Mouse (Mus musculus): ENCODE results near the gene Aqp6. TPM values are rescaled to one million over a fixed set of nuclear protein-coding genes. Genes with fewer than 3 reads are reported as not detected.

Aqp6 gene
- total RNA-seq, 1 experiment = 0.36 TPM

DNA sequence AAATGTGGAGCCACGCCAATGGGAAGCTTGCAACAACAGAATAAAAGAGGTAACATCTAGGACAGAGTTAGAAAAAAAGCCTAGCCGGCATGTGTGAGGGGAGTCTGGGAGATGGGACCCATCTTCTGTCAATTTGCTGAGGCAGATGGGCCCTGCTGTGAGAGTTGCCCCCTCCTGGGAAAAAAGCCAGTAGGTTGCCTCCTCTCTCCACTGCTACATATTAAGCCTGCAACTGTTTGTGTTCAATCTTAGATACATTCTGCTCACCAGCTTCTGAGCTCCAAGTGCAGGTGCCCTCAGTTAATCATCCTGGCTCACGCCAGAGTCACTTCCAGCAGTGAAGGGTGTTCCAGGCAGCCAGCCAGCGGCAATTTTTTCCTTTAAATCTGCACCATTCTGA, 18.6 kb downstream of the Aqp6 start:
- H3K4me3 ChIP-seq (ENCODE audit: insufficient read depth in 1 of 2, low read depth in 1 of 2, low read length in 2 of 2, poor library complexity in 1 of 2, severe bottlenecking in 1 of 2) = no peak overlapping the region
- H3K9ac ChIP-seq (ENCODE audit: insufficient read depth, low read depth, low read length, poor library complexity, severe bottlenecking) = no peak overlapping the region
- H3K27ac ChIP-seq (ENCODE audit: insufficient read depth, low read depth, low read length, poor library complexity, severe bottlenecking) = no peak overlapping the region
- no peak for TF ChIP-seq CHD2 (IDR thresholded peaks at IDR 0.05; ENCODE audit: low read depth, low read length)
- TF ChIP-seq HCFC1 (IDR thresholded peaks at IDR 0.05; ENCODE audit: borderline replicate concordance, insufficient read depth, low read length) = no peak
- no peak for TF ChIP-seq MAFK (IDR thresholded peaks at IDR 0.05; ENCODE audit: insufficient read depth, low read depth, low read length)
- no peak for TF ChIP-seq ZNF384 (IDR thresholded peaks at IDR 0.05; ENCODE audit: low read depth, low read length)
- no peak for TF ChIP-seq ZC3H11A (IDR thresholded peaks at IDR 0.05; ENCODE audit: borderline replicate concordance, low read depth, low read length)
- H3K9me3 ChIP-seq (ENCODE audit: control insufficient read depth, insufficient read depth, low read depth, low read length) = no peaks in the 10 kb centered on the region
- in situ Hi-C loops (cut with MboI; ENCODE audit: low sequenced_read_pairs in 2 of 2, unreplicated experiment in 2 of 2) = no loop called here
- no peak for DNase-seq (ENCODE audit: low read depth, low spot score)
- peaks cover 26% of the 10 kb centered on the region for H3K36me3 ChIP-seq (ENCODE audit: control insufficient read depth, insufficient read depth, low read length, poor library complexity, severe bottlenecking)
- 0 out of 4 replicates have a peak, but pooled peaks cover 0 to 2% of the 10 kb centered on the region in 2 experiments for H3K4me1 ChIP-seq (ENCODE audit: control insufficient read depth in 2 of 2, insufficient read depth in 2 of 2, low read length in 2 of 2, poor library complexity in 1 of 2)

DNA sequence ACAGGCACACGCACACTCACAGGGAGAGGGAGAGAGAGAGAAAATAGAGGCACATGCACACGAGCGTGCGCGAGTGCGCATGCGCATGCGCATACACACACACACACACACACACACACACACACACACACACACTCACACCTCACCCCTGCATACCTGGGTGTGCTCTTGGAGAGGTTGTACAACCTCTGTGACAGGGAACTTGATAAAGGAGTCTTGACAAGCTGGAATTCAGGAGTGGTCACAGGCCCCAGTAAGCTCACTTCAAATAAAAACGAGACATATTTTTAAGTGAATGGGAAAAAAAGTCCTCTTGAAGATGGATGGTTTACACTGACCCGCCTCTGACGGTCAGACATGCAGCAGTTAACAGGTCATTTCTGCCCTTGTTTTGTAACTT, 20.9 kb downstream of the Aqp6 start:
- no peak for DNase-seq (ENCODE audit: low read depth, low spot score)
- H3K4me1 ChIP-seq (ENCODE audit: control insufficient read depth in 2 of 2, insufficient read depth in 2 of 2, low read length in 2 of 2, poor library complexity in 1 of 2) = 0 out of 4 replicates have a peak, but pooled peaks cover 0 to 2% of the 10 kb centered on the region in 2 experiments
- no peak overlapping the region for H3K9ac ChIP-seq (ENCODE audit: insufficient read depth, low read depth, low read length, poor library complexity, severe bottlenecking)
- TF ChIP-seq CHD2 (IDR thresholded peaks at IDR 0.05; ENCODE audit: low read depth, low read length) (no peak), HCFC1 (IDR thresholded peaks at IDR 0.05; ENCODE audit: borderline replicate concordance, insufficient read depth, low read length) (no peak), ZNF384 (IDR thresholded peaks at IDR 0.05; ENCODE audit: low read depth, low read length) (no peak), ZC3H11A (IDR thresholded peaks at IDR 0.05; ENCODE audit: borderline replicate concordance, low read depth, low read length) (no peak), MAFK (IDR thresholded peaks at IDR 0.05; ENCODE audit: insufficient read depth, low read depth, low read length) (no peak)
- no peak overlapping the region for H3K27ac ChIP-seq (ENCODE audit: insufficient read depth, low read depth, low read length, poor library complexity, severe bottlenecking)
- no peaks in the 10 kb centered on the region for H3K9me3 ChIP-seq (ENCODE audit: control insufficient read depth, insufficient read depth, low read depth, low read length)
- peaks cover 44% of the 10 kb centered on the region for H3K36me3 ChIP-seq (ENCODE audit: control insufficient read depth, insufficient read depth, low read length, poor library complexity, severe bottlenecking)
- in situ Hi-C loops (cut with MboI; ENCODE audit: low sequenced_read_pairs in 2 of 2, unreplicated experiment in 2 of 2) = no loop called here
- no peak overlapping the region for H3K4me3 ChIP-seq (ENCODE audit: insufficient read depth in 1 of 2, low read depth in 1 of 2, low read length in 2 of 2, poor library complexity in 1 of 2, severe bottlenecking in 1 of 2)

DNA sequence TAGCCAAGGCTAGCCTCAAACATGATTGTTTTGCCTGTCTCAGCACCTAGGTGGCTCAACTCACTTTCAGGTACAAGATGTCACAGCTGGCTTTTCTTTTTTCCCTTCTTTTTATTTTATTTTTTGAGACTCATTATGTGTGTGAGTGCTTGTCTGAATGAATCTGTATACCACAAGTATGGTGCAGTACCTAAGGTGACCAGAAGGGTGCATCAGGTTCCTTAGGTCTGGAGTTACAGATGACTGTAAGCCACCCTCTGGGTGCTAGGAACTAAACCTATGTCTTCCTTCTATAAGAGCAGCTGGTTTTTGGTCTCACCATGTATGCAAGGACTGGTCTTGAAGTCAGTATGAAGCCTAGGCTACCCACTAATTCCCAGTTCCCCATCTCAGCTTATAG, 30.4 kb downstream of the Aqp6 start:
- no peak for TF ChIP-seq ZC3H11A (IDR thresholded peaks at IDR 0.05; ENCODE audit: borderline replicate concordance, low read depth, low read length)
- no peak for TF ChIP-seq CHD2 (IDR thresholded peaks at IDR 0.05; ENCODE audit: low read depth, low read length)
- no peak for TF ChIP-seq ZNF384 (IDR thresholded peaks at IDR 0.05; ENCODE audit: low read depth, low read length)
- no peak for TF ChIP-seq MAFK (IDR thresholded peaks at IDR 0.05; ENCODE audit: insufficient read depth, low read depth, low read length)
- no peak for TF ChIP-seq HCFC1 (IDR thresholded peaks at IDR 0.05; ENCODE audit: borderline replicate concordance, insufficient read depth, low read length)
- peaks cover 49% of the 10 kb centered on the region for H3K36me3 ChIP-seq (ENCODE audit: control insufficient read depth, insufficient read depth, low read length, poor library complexity, severe bottlenecking)
- no peak overlapping the region for H3K4me3 ChIP-seq (ENCODE audit: insufficient read depth in 1 of 2, low read depth in 1 of 2, low read length in 2 of 2, poor library complexity in 1 of 2, severe bottlenecking in 1 of 2)
- H3K9ac ChIP-seq (ENCODE audit: insufficient read depth, low read depth, low read length, poor library complexity, severe bottlenecking) = no peak overlapping the region
- H3K9me3 ChIP-seq (ENCODE audit: control insufficient read depth, insufficient read depth, low read depth, low read length) = no peaks in the 10 kb centered on the region
- peak; percentile 63 for DNase-seq (ENCODE audit: low read depth, low spot score)
- H3K4me1 ChIP-seq (ENCODE audit: control insufficient read depth in 2 of 2, insufficient read depth in 2 of 2, low read length in 2 of 2, poor library complexity in 1 of 2) = no peaks in the 10 kb centered on the region
- H3K27ac ChIP-seq (ENCODE audit: insufficient read depth, low read depth, low read length, poor library complexity, severe bottlenecking) = no peak overlapping the region
- in situ Hi-C loops (cut with MboI; ENCODE audit: low sequenced_read_pairs in 2 of 2, unreplicated experiment in 2 of 2) = no loop called here

DNA sequence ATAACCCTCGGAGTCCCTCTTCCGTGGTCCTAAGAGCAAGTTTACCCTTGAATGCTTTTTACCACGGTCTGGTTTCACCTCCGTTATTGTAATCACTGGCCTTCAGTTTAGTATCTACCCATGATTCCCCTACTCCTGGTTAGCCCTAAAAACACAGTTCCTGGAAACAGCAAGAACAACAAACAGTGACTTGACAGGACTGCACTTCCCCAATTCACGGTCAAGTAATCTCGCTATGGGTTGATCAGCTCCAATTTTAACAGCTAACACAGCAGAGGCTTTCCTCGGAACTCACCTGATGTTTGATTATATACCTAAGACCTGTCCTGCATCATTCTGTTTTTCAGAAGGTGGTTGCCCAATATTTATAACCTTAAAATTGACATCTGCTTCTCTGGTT, 33.5 kb downstream of the Aqp6 start:
- peaks cover 54% of the 10 kb centered on the region for H3K36me3 ChIP-seq (ENCODE audit: control insufficient read depth, insufficient read depth, low read length, poor library complexity, severe bottlenecking)
- DNase-seq (ENCODE audit: low read depth, low spot score) = no peak
- H3K9ac ChIP-seq (ENCODE audit: insufficient read depth, low read depth, low read length, poor library complexity, severe bottlenecking) = no peak overlapping the region
- TF ChIP-seq ZC3H11A (IDR thresholded peaks at IDR 0.05; ENCODE audit: borderline replicate concordance, low read depth, low read length) = no peak
- no peak for TF ChIP-seq HCFC1 (IDR thresholded peaks at IDR 0.05; ENCODE audit: borderline replicate concordance, insufficient read depth, low read length)
- no peak for TF ChIP-seq CHD2 (IDR thresholded peaks at IDR 0.05; ENCODE audit: low read depth, low read length)
- no peak for TF ChIP-seq MAFK (IDR thresholded peaks at IDR 0.05; ENCODE audit: insufficient read depth, low read depth, low read length)
- no peak overlapping the region for H3K4me3 ChIP-seq (ENCODE audit: insufficient read depth in 1 of 2, low read depth in 1 of 2, low read length in 2 of 2, poor library complexity in 1 of 2, severe bottlenecking in 1 of 2)
- in situ Hi-C loops (cut with MboI; ENCODE audit: low sequenced_read_pairs in 2 of 2, unreplicated experiment in 2 of 2) = no loop called here
- H3K4me1 ChIP-seq (ENCODE audit: control insufficient read depth in 2 of 2, insufficient read depth in 2 of 2, low read length in 2 of 2, poor library complexity in 1 of 2) = peaks cover 0 to 3% of the 10 kb centered on the region in 2 experiments; a peak in 1 of 4 replicates
- H3K9me3 ChIP-seq (ENCODE audit: control insufficient read depth, insufficient read depth, low read depth, low read length) = no peaks in the 10 kb centered on the region
- no peak overlapping the region for H3K27ac ChIP-seq (ENCODE audit: insufficient read depth, low read depth, low read length, poor library complexity, severe bottlenecking)

All from ES-E14 (cell line).